Mouse (Mus musculus) testis, adult 2 months (tissue): ENCODE results near the gene Gm17727. TPM values are rescaled to one million over a fixed set of nuclear protein-coding genes. Genes with fewer than 3 reads are reported as not detected.
"Not testable (repeated sequence)": the region's sequence is repeated elsewhere in the genome, so short reads cannot be mapped to it uniquely, and the experiment has no call there.

ENCODE experiments used
- H3K27ac ChIP-seq: fragments of 200-500 bp; 2 replicates; pipeline ENCODE4 v1.5.1; 2012; ENCODE audit warnings: low read depth, low read length; ENCODE audit not compliant: control insufficient read depth, insufficient read depth
- H3K27me3 ChIP-seq: fragments of 200-500 bp; 2 replicates; pipeline ENCODE4 v1.6.1; 2012; ENCODE audit warnings: mild to moderate bottlenecking, low read length, moderate library complexity; ENCODE audit not compliant: control insufficient read depth, insufficient read depth
- H3K36me3 ChIP-seq: fragments of 200-500 bp; 2 replicates; pipeline ENCODE4 v1.6.1; 2012; ENCODE audit warnings: mild to moderate bottlenecking, low read length; ENCODE audit not compliant: control insufficient read depth, insufficient read depth
- H3K4me1 ChIP-seq: fragments of 200-500 bp; 2 replicates; pipeline ENCODE4 v1.6.1; 2012; ENCODE audit warnings: low read length; ENCODE audit not compliant: control insufficient read depth, insufficient read depth
- H3K4me3 ChIP-seq: fragments of 200-500 bp; 2 replicates; pipeline ENCODE4 v1.5.1; 2012; ENCODE audit warnings: low read depth, mild to moderate bottlenecking, low read length, moderate library complexity, mixed read lengths; ENCODE audit not compliant: control insufficient read depth
- CTCF ChIP-seq: fragments of 200-500 bp; IDR thresholded peaks from 2 replicates; pipeline ENCODE4 v1.5.1; 2012; ENCODE audit warnings: low read depth, mild to moderate bottlenecking, inconsistent platforms, low read length, moderate library complexity; ENCODE audit not compliant: control insufficient read depth, insufficient read depth, insufficient replicate concordance
- POLR2A ChIP-seq: fragments of 200-500 bp; IDR thresholded peaks from 2 replicates; pipeline ENCODE4 v1.6.1; 2012; ENCODE audit warnings: low read depth, mild to moderate bottlenecking, inconsistent platforms, low read length, moderate library complexity; ENCODE audit not compliant: control insufficient read depth
- polyA plus RNA-seq: library from polyadenylated mRNA; depleted of rRNA; stranded (reverse); fragments of >200 nt; gene quantifications from 2 replicates; pipeline ENCODE4 v1.2.3, GENCODE M21; 2012; rRNA removed

Gm17727 gene
- polyA plus RNA-seq, result not detected in 2 replicates

- TF ChIP-seq POLR2A (no peak), CTCF (no peak)
- Histone ChIP-seq H3K27me3 (no peaks in the 10 kb centered on the region), H3K4me1 (no peaks in the 10 kb centered on the region), H3K27ac (no peak within 1 kb of the TSS), H3K36me3 (no peaks in the 10 kb centered on the region), H3K4me3 (no peak within 1 kb of the TSS)
Measured at GRCm38 (mm10) chr9:35778009-35778408, at the start of gene Gm17727. TSS of gene Gm17727 (minus strand) at chr9:35778109.

DNA sequence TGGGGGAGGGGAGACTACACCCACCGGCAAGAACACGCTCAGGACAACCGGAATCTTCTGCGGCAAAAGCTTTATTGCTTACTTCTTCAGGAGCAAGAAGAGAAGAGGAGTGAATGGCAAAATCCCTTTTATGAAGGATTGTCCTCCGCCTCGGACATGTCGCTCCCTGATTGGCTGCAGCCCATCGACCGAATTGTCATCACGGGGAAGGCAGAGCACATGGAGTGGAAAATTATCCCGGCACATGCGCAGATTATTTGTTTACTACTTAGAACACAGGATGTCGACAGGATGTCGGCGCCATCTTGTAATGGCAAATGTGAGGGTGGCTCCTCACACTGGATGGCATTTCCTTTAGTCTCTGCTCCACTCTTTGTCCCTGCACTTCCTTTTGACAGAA, 40.0 kb upstream of the Gm17727 start:
- H3K27ac ChIP-seq, H3K4me1 ChIP-seq, H3K4me3 ChIP-seq, H3K36me3 ChIP-seq, H3K27me3 ChIP-seq: not testable (repeated sequence)

- Histone ChIP-seq H3K4me3 (no peak overlapping the region), H3K36me3 (no peaks in the 10 kb centered on the region), H3K27me3 (no peaks in the 10 kb centered on the region), H3K4me1 (no peaks in the 10 kb centered on the region), H3K27ac (no peak overlapping the region)
- TF ChIP-seq CTCF, result no peak
- no peak for TF ChIP-seq POLR2A
Measured at GRCm38 (mm10) chr9:35798146-35798545, 20.2 kb upstream of the Gm17727 start.

DNA sequence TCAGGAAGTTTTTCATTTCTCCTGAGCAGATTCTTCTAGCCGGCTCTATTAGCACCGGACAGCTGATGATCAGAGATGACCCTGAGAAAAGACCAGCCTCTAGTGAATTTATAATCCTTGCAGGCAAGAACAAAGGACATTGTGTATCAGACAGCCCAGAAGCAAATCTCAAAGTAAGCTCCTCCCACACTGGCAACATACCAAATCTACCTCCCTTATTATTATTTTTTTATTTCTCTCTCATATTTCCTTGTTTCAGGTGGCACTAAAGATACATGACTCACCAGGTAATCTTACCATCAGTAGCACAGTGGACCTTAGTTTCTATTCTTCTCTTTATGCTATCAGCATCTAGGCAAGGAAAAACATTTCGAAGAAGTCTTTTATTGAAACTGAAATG, 12.1 kb upstream of the Gm17727 start, which contains the start of the genes Gm27235 and D730048I06Rik:
Gene Gm27235, minus strand, starts transcription at position 101 of the 400 bp plus-strand sequence.
Gene D730048I06Rik, minus strand, starts transcription at position 112 of the 400 bp plus-strand sequence.
- no peaks in the 10 kb centered on the region for H3K27me3 ChIP-seq
- no peaks in the 10 kb centered on the region for H3K36me3 ChIP-seq
- H3K4me3 ChIP-seq, result no peak within 1 kb of the TSS
- TF ChIP-seq CTCF, result no peak
- no peak for TF ChIP-seq POLR2A
- H3K4me1 ChIP-seq, result no peaks in the 10 kb centered on the region
- H3K27ac ChIP-seq, result no peak within 1 kb of the TSS

DNA sequence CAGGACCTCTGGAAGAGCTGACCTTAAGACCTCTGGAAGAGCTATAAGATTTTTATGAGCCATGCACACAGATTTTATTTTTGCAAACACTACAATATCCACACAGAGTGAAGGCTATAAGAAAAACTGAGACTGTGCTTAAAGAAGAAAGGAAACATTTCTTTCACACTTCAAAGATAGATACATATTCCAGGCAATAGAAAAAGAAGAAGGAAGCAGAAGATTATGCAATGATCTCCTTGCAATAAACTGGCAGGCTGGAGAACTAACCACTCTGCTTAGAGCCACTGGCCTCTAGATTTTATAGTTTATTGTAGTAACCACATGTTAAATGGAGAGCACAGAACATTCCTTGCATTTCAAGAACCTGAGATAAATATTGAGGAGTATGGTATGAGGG, 21.1 kb downstream of the Gm17727 start:
- TF ChIP-seq CTCF (no peak), POLR2A (no peak)
- H3K27me3 ChIP-seq, result no peaks in the 10 kb centered on the region

DNA sequence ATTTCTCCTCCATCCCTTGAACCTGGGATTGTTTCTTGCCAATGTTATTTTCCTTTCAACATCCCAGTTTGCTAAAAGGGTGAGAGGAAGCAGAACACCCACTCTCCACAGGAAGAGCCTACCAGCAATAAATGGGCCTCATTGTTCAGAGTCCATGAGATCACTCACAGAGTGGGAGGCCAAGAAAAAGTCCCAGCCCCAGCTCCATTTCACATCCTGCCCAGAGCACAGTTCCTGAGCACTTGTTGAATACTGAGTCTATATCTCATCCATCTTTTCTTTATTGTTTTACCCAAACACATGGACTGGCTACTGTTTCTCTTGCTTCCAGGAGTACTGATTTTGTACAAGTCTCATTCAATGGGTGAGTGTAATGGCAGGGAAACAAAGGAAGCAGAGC, 37.2 kb downstream of the Gm17727 start, which contains the start of gene Gm17677:
Gene Gm17677, plus strand, starts transcription at position 301 of the 400 bp plus-strand sequence.
- no peak within 1 kb of the TSS for H3K4me3 ChIP-seq
- no peaks in the 10 kb centered on the region for H3K4me1 ChIP-seq
- H3K36me3 ChIP-seq, result no peaks in the 10 kb centered on the region
- TF ChIP-seq CTCF (no peak), POLR2A (no peak)
- no peak within 1 kb of the TSS for H3K27ac ChIP-seq
- no peaks in the 10 kb centered on the region for H3K27me3 ChIP-seq

More for the DNA sequence above, 21.1 kb downstream of the Gm17727 start:
- H3K27ac ChIP-seq, result no peak overlapping the region
- H3K36me3 ChIP-seq, result no peaks in the 10 kb centered on the region
- H3K4me3 ChIP-seq, result no peak overlapping the region
- no peaks in the 10 kb centered on the region for H3K4me1 ChIP-seq

Other genes starting within 250 kb of the Gm17727 start
- 63.9 and 71.2 TPM in 2 replicates for gene Ddx25, start 219.6 kb downstream of the Gm17727 start, polyA plus RNA-seq
- gene Pus3, start 219.5 kb downstream of the Gm17727 start, polyA plus RNA-seq, result 2.8 and 3.5 TPM in 2 replicates
- 1.1 and 2.3 TPM in 2 replicates for gene Pate2, start 207.8 kb downstream of the Gm17727 start, polyA plus RNA-seq
- gene Hyls1, start 207.7 kb downstream of the Gm17727 start, polyA plus RNA-seq, result 39.7 and 41.8 TPM in 2 replicates
- gene Pate4, start 166.2 kb downstream of the Gm17727 start, polyA plus RNA-seq, result 0.10 TPM in 1 of 2 replicates, not detected in the other
- 0.54 TPM in 1 of 2 replicates, not detected in the other for gene Pate3, start 129.9 kb downstream of the Gm17727 start, polyA plus RNA-seq
- gene Pate1, start 90.7 kb downstream of the Gm17727 start, polyA plus RNA-seq, result 3.4 TPM in 1 of 2 replicates, not detected in the other
- gene Gm17677, start 37.1 kb downstream of the Gm17727 start, polyA plus RNA-seq, result not detected in 2 replicates
- 0.38 and 0.67 TPM in 2 replicates for gene Gm27235, start 12.0 kb upstream of the Gm17727 start, polyA plus RNA-seq
- gene D730048I06Rik, start 12.0 kb upstream of the Gm17727 start, polyA plus RNA-seq, result 0.27 and 2.9 TPM in 2 replicates
- gene 9230110F15Rik, start 66.0 kb upstream of the Gm17727 start, polyA plus RNA-seq, result not detected in 2 replicates
- not detected in 2 replicates for gene 9230113P08Rik, start 130.3 kb upstream of the Gm17727 start, polyA plus RNA-seq